Mouse (Mus musculus) lung, embryonic 14.5 days (tissue): ENCODE measurements at regions not wholly inside any gene's neighbourhood (a gene's known extent, or its start where the extent isn't known, plus 50 kb on each side); places are given as distances from the start of the nearest gene placed in this dataset.
"Not testable (repeated sequence)": the region's sequence is repeated elsewhere in the genome, so short reads cannot be mapped to it uniquely, and the experiment has no call there.

Experiments used
- ATAC-seq: fragments of 200-750 bp; cut with Nextera tagmentation; 2 replicates; pipeline ENCODE4 v1.8.0; 2017; ENCODE audit warnings: mild to moderate bottlenecking, moderate TSS enrichment, moderate library complexity; ENCODE audit not compliant: insufficient read depth
- DNase-seq: peaks from one replicate; pipeline ENCODE4 v3.0.0-alpha.2; 2015
- H3K27ac ChIP-seq: fragments of 300-500 bp; sonication (generic); 2 replicates; pipeline ENCODE4 v1.5.1; 2014; ENCODE audit warnings: low read depth, mild to moderate bottlenecking, moderate library complexity
- H3K27me3 ChIP-seq: fragments of 300-500 bp; sonication (generic); 2 replicates; pipeline ENCODE4 v1.6.1; 2014; ENCODE audit warnings: low read length, control low read depth; ENCODE audit not compliant: insufficient read depth
- H3K36me3 ChIP-seq: fragments of 300-500 bp; sonication (generic); 2 replicates; pipeline ENCODE4 v1.6.1; 2014; ENCODE audit warnings: control low read depth; ENCODE audit not compliant: insufficient read depth
- H3K4me1 ChIP-seq: fragments of 300-500 bp; sonication (generic); 2 replicates; pipeline ENCODE4 v1.6.1; 2014; ENCODE audit warnings: antibody characterized with exemption, control low read depth; ENCODE audit not compliant: insufficient read depth
- H3K4me2 ChIP-seq: fragments of 300-500 bp; sonication (generic); 2 replicates; pipeline ENCODE4 v1.6.1; 2014; ENCODE audit warnings: mild to moderate bottlenecking
- H3K4me3 ChIP-seq: fragments of 300-500 bp; sonication (generic); 2 replicates; pipeline ENCODE4 v1.5.1; 2014; ENCODE audit warnings: low read depth, low read length
- H3K9ac ChIP-seq: fragments of 300-500 bp; sonication (generic); 2 replicates; pipeline ENCODE4 v1.6.1; 2014
- H3K9me3 ChIP-seq: fragments of 300-500 bp; sonication (generic); 2 replicates; pipeline ENCODE4 v1.6.1; 2016; ENCODE audit warnings: low read depth, low read length, control low read depth
- CTCF ChIP-seq: IDR thresholded peaks from 2 replicates; pipeline ENCODE4 v1.5.1; 2016; ENCODE audit warnings: antibody characterized with exemption, low read depth
- WGBS: fragments of 180-500 bp; shearing (Covaris S2); extraction: QIAGEN DNeasy Blood & Tissue Kit; methylation state at CpG from one replicate; pipeline ENCODE4 v1.1.7; 2014; 5-methylcytosine and 5-hydroxymethylcytosine counted together

- Histone ChIP-seq H3K4me1 (no peaks in the 10 kb centered on the region), H3K4me2 (no peak overlapping the region), H3K36me3 (no peaks in the 10 kb centered on the region), H3K9me3 (no peaks in the 10 kb centered on the region), H3K27me3 (no peaks in the 10 kb centered on the region), H3K27ac (no peak overlapping the region), H3K4me3 (no peak overlapping the region), H3K9ac (no peak overlapping the region)
- ATAC-seq = no peak
- no peak for TF ChIP-seq CTCF
- no peak for DNase-seq
- WGBS = 73% methylated on average over 3 of the region's 3 CpGs
These were observed 137.0 kb downstream of the Sptssa start for GRCm38 (mm10) chr12:54519370-54519769.

- peak; percentile 10 for DNase-seq
- no peak for ATAC-seq
- no peak for TF ChIP-seq CTCF
- H3K9me3 ChIP-seq = no peaks in the 10 kb centered on the region
- no peak overlapping the region for H3K27ac ChIP-seq
- no peaks in the 10 kb centered on the region for H3K36me3 ChIP-seq
- no peak overlapping the region for H3K4me3 ChIP-seq
- H3K4me1 ChIP-seq = no peaks in the 10 kb centered on the region
- no peak overlapping the region for H3K9ac ChIP-seq
- 34% methylated on average over 3 of the region's 3 CpGs for WGBS
- no peaks in the 10 kb centered on the region for H3K27me3 ChIP-seq
- H3K4me2 ChIP-seq = no peak overlapping the region
These were observed 139.1 kb downstream of the Sptssa start for GRCm38 (mm10) chr12:54517265-54517664.

- DNase-seq = peak; percentile 8
- 43% methylated on average over 3 of the region's 3 CpGs for WGBS
- TF ChIP-seq CTCF = no peak
- Histone ChIP-seq H3K9ac (no peak overlapping the region), H3K4me1 (no peaks in the 10 kb centered on the region), H3K4me3 (no peak overlapping the region), H3K4me2 (no peak overlapping the region), H3K36me3 (no peaks in the 10 kb centered on the region), H3K27me3 (no peaks in the 10 kb centered on the region), H3K9me3 (no peaks in the 10 kb centered on the region), H3K27ac (no peak overlapping the region)
- no peak for ATAC-seq
These were observed 139.9 kb downstream of the Sptssa start for GRCm38 (mm10) chr12:54516463-54516862.

GRCm38 (mm10) chr12:54516039-54516438 is 140.3 kb downstream of the Sptssa start:
- H3K36me3 ChIP-seq, H3K4me1 ChIP-seq, ATAC-seq, H3K27me3 ChIP-seq, H3K4me3 ChIP-seq, H3K27ac ChIP-seq, H3K4me2 ChIP-seq, H3K9me3 ChIP-seq, H3K9ac ChIP-seq: not testable (repeated sequence)
- peak; percentile 6 for DNase-seq
- 53% methylated on average over 4 of the region's 4 CpGs for WGBS

GRCm38 (mm10) chr12:54509903-54510302 is 146.5 kb downstream of the Sptssa start:
- H3K9me3 ChIP-seq = no peaks in the 10 kb centered on the region
- ATAC-seq (peak; percentile 44; the same call in 1 of the 2 replicates), DNase-seq (peak; percentile 64)
- TF ChIP-seq CTCF = no peak
- no peak overlapping the region for H3K4me3 ChIP-seq
- no peaks in the 10 kb centered on the region for H3K27me3 ChIP-seq
- no peak overlapping the region for H3K4me2 ChIP-seq
- peak overlapping the region; percentile 75 for H3K27ac ChIP-seq
- no peak overlapping the region for H3K9ac ChIP-seq
- 25% methylated on average over 6 of the region's 6 CpGs for whole genome bisulfite sequencing
- no peaks in the 10 kb centered on the region for H3K36me3 ChIP-seq
- H3K4me1 ChIP-seq = no peaks in the 10 kb centered on the region

GRCm38 (mm10) chr12:54502775-54503174 is 153.6 kb downstream of the Sptssa start:
- no peak for TF ChIP-seq CTCF
- no peak overlapping the region for H3K27ac ChIP-seq
- H3K36me3 ChIP-seq = no peaks in the 10 kb centered on the region
- H3K9me3 ChIP-seq = no peaks in the 10 kb centered on the region
- no peak overlapping the region for H3K4me3 ChIP-seq
- no peak overlapping the region for H3K4me2 ChIP-seq
- no peak for ATAC-seq
- 85% methylated on average over 7 of the region's 7 CpGs for WGBS
- no peak overlapping the region for H3K9ac ChIP-seq
- H3K4me1 ChIP-seq = no peaks in the 10 kb centered on the region
- peaks cover 3% of the 10 kb centered on the region; the same call in 1 of the 2 replicates for H3K27me3 ChIP-seq
- DNase-seq = no peak

- ATAC-seq (no peak), DNase-seq (no peak)
- no peaks in the 10 kb centered on the region for H3K36me3 ChIP-seq
- no peak overlapping the region for H3K4me2 ChIP-seq
- H3K4me3 ChIP-seq = no peak overlapping the region
- no peaks in the 10 kb centered on the region for H3K9me3 ChIP-seq
- H3K9ac ChIP-seq = no peak overlapping the region
- TF ChIP-seq CTCF = no peak
- 60% methylated on average over 3 of the region's 3 CpGs for WGBS
- no peaks in the 10 kb centered on the region for H3K4me1 ChIP-seq
- H3K27ac ChIP-seq = no peak overlapping the region
- peaks cover 3% of the 10 kb centered on the region; the same call in 1 of the 2 replicates for H3K27me3 ChIP-seq
These were observed 156.4 kb downstream of the Sptssa start for GRCm38 (mm10) chr12:54499963-54500362.
